In the genomic region with DNA sequence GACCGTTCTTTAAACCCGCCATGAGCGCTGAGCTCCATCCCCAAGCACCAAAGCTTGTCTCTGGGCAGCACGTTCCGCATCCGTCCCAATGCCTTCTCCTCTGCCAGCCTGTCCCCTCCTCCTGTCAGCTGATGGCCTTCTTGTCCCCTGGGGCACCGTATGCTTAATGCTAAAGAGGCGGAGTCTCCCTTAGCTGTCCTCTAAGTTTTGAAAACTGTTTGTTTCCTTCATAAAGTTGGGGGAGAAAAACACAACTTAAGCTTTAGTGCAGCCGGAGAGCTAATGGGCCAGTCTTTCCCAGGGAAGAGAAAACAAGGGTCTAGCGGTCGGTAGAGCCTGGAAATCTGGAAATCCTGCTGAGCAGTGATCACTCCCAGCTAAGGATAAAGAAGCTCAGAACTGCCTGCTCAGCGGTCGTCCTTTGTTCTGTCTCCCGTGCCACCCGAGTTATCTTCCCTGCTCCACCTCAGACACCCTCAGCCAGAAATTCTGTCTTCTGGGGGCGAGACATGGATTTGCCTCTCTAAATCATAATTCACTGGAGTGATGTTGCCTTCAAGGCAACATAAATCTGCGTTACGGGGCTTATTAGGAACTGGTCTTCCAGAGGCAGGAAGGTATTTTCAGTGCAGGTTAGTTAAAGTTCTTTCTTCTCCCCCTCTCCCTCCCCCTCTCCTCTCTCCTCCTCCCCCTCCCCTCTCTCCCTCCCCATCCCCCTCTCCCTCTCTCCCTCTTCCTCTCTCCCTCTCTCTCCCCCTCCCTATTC, we compare ENCODE assay signal across 8 mouse cellular contexts.
DNase-seq lines count a peak whose midpoint lies in the region; ATAC-seq and TF ChIP-seq lines count a peak whose summit lies in the region.

No protein-coding gene starts in this region.

- H3K4me1 ChIP-seq in lung, embryonic 14.5 days (ENCODE audit: insufficient read depth): peaks cover 8% of the 10 kb centered on the region
- peaks cover 31% of the 10 kb centered on the region for H3K4me1 ChIP-seq in embryonic facial prominence, embryonic 13.5 days
- H3K4me1 ChIP-seq in limb, embryonic 12.5 days (replicated peaks): peaks cover 53% of the 10 kb centered on the region
- no peaks in the 10 kb centered on the region for H3K4me1 ChIP-seq in stomach, postnatal 0 days (replicated peaks; ENCODE audit: control insufficient read depth, insufficient read depth)
- no peaks in the 10 kb centered on the region for H3K4me1 ChIP-seq in thymus, adult 2 months (replicated peaks; ENCODE audit: control insufficient read depth, insufficient read depth, low read length)

- no peak overlapping the region for H3K27ac ChIP-seq in lung, embryonic 14.5 days (ENCODE audit: low read depth)
- peak overlapping the region; percentile 60; the same call in 1 of the 2 replicates for H3K27ac ChIP-seq in embryonic facial prominence, embryonic 13.5 days
- peak overlapping the region; percentile 85 for H3K27ac ChIP-seq in limb, embryonic 12.5 days
- H3K27ac ChIP-seq in stomach, postnatal 0 days (replicated peaks): no peak overlapping the region
- H3K27ac ChIP-seq in thymus, adult 2 months (ENCODE audit: control insufficient read depth, insufficient read depth, low read length): no peak overlapping the region

- DNase-seq in lung, embryonic 14.5 days: peak; percentile 36
- no peak for DNase-seq in lung, postnatal 25 days (ENCODE audit: low spot score)
- DNase-seq in stomach, postnatal 0 days (ENCODE audit: low spot score): no peak
- DNase-seq in thymus, adult 2 months: no peak
- DNase-seq in layer of hippocampus, postnatal 14 days (ENCODE audit: low spot score in 2 of 2): no peak
- DNase-seq in right cerebral cortex, adult 18-20 months: no peak

- WGBS in lung, embryonic 14.5 days: 5% methylated on average over 18 of the region's 18 CpGs
- 2% methylated on average over 18 of the region's 18 CpGs for WGBS in embryonic facial prominence, embryonic 13.5 days
- WGBS in limb, embryonic 12.5 days: 1% methylated on average over 18 of the region's 18 CpGs
- WGBS in stomach, postnatal 0 days: 17% methylated on average over 18 of the region's 18 CpGs
- 10% methylated on average over 18 of the region's 18 CpGs for WGBS in thymus, adult 2 months

- H3K4me2 ChIP-seq in lung, embryonic 14.5 days: peak overlapping the region; percentile 50
- peak overlapping the region; percentile 55 for H3K4me2 ChIP-seq in embryonic facial prominence, embryonic 13.5 days
- peak overlapping the region; percentile 54 for H3K4me2 ChIP-seq in limb, embryonic 12.5 days
- H3K4me2 ChIP-seq in stomach, postnatal 0 days (replicated peaks; ENCODE audit: low read depth): peak overlapping the region; percentile 26

- H3K27me3 ChIP-seq in lung, embryonic 14.5 days (ENCODE audit: insufficient read depth, low read length): peaks cover 15% of the 10 kb centered on the region; the same call in 1 of the 2 replicates
- 0 out of 2 replicates have a peak, but pooled peaks cover 9% of the 10 kb centered on the region for H3K27me3 ChIP-seq in embryonic facial prominence, embryonic 13.5 days
- H3K27me3 ChIP-seq in limb, embryonic 12.5 days: peaks cover 9% of the 10 kb centered on the region; the same call in 1 of the 2 replicates
- no peaks in the 10 kb centered on the region for H3K27me3 ChIP-seq in stomach, postnatal 0 days (ENCODE audit: control insufficient read depth, insufficient read depth, low read length)
- H3K27me3 ChIP-seq in thymus, adult 2 months (ENCODE audit: control insufficient read depth, insufficient read depth, low read length): peaks cover 6% of the 10 kb centered on the region; the same call in 1 of the 2 replicates

- H3K36me3 ChIP-seq in lung, embryonic 14.5 days (ENCODE audit: insufficient read depth): no peaks in the 10 kb centered on the region
- no peaks in the 10 kb centered on the region for H3K36me3 ChIP-seq in embryonic facial prominence, embryonic 13.5 days
- no peaks in the 10 kb centered on the region for H3K36me3 ChIP-seq in limb, embryonic 12.5 days
- no peaks in the 10 kb centered on the region for H3K36me3 ChIP-seq in stomach, postnatal 0 days (ENCODE audit: control insufficient read depth, insufficient read depth, low read length)
- H3K36me3 ChIP-seq in thymus, adult 2 months (ENCODE audit: control insufficient read depth, insufficient read depth, low read length): no peaks in the 10 kb centered on the region

- H3K9ac ChIP-seq in lung, embryonic 14.5 days: peak overlapping the region; percentile 34
- H3K9ac ChIP-seq in embryonic facial prominence, embryonic 13.5 days: peak overlapping the region; percentile 58
- peak overlapping the region; percentile 40; the same call in 1 of the 2 replicates for H3K9ac ChIP-seq in limb, embryonic 12.5 days (replicated peaks)
- no peak overlapping the region for H3K9ac ChIP-seq in stomach, postnatal 0 days (ENCODE audit: low read length)

- H3K4me3 ChIP-seq in lung, embryonic 14.5 days (ENCODE audit: low read depth, low read length): peak overlapping the region; percentile 18; the same call in 1 of the 2 replicates
- H3K4me3 ChIP-seq in embryonic facial prominence, embryonic 13.5 days: peak overlapping the region; percentile 25
- H3K4me3 ChIP-seq in limb, embryonic 12.5 days (replicated peaks): peak overlapping the region; percentile 17
- H3K4me3 ChIP-seq in stomach, postnatal 0 days (ENCODE audit: low read depth, low read length): peak overlapping the region; percentile 3; the same call in 1 of the 2 replicates
- no peak overlapping the region for H3K4me3 ChIP-seq in thymus, adult 2 months (ENCODE audit: control insufficient read depth, insufficient read depth, low read length)

- TF ChIP-seq CTCF in lung, embryonic 14.5 days (IDR thresholded peaks at IDR 0.05; ENCODE audit: low read depth): no peak
- no peak for TF ChIP-seq CTCF in stomach, postnatal 0 days (IDR thresholded peaks at IDR 0.05; ENCODE audit: low read depth)
- TF ChIP-seq CTCF in thymus, adult 2 months (IDR thresholded peaks at IDR 0.05; ENCODE audit: borderline replicate concordance, control insufficient read depth, extremely low read depth, insufficient read depth, low read length, poor library complexity): no peak

- no peaks in the 10 kb centered on the region for H3K9me3 ChIP-seq in lung, embryonic 14.5 days (ENCODE audit: low read depth, low read length)
- no peaks in the 10 kb centered on the region for H3K9me3 ChIP-seq in embryonic facial prominence, embryonic 13.5 days
- no peaks in the 10 kb centered on the region for H3K9me3 ChIP-seq in limb, embryonic 12.5 days
- H3K9me3 ChIP-seq in stomach, postnatal 0 days (ENCODE audit: control insufficient read depth, low read length): no peaks in the 10 kb centered on the region

- TF ChIP-seq POLR2A in thymus, adult 2 months (IDR thresholded peaks at IDR 0.05; ENCODE audit: control insufficient read depth, extremely low read depth, insufficient read depth, low read length, poor library complexity): no peak

- ATAC-seq in lung, embryonic 14.5 days (ENCODE audit: insufficient read depth): no peak
- no peak for ATAC-seq in embryonic facial prominence, embryonic 13.5 days (ENCODE audit: insufficient number of reproducible peaks, insufficient read depth, low FRiP score, low TSS enrichment, low read depth)
- no peak for ATAC-seq in limb, embryonic 12.5 days (ENCODE audit: insufficient number of reproducible peaks, insufficient read depth, low FRiP score, low TSS enrichment, low read depth)
- ATAC-seq in stomach, postnatal 0 days (ENCODE audit: low FRiP score, low TSS enrichment): no peak

- no peak for TF ChIP-seq EP300 in stomach, postnatal 0 days (optimal IDR thresholded peaks at IDR 0.05)

Comparison
In these comparisons a context has a peak if more than half of its experiments do, and no peak if none do; other contexts are left out.
1. H3K27ac ChIP-seq: peak in embryonic facial prominence, embryonic 13.5 days (single experiment) and limb, embryonic 12.5 days (single experiment); none in lung, embryonic 14.5 days (single experiment), stomach, postnatal 0 days (single experiment) and thymus, adult 2 months (single experiment).
2. Peak in every context shown above with its lines, with median percentiles within 50 percentile points of each other: H3K4me2 ChIP-seq.